ENCODE assay signal across 17 mouse cellular contexts in genomic region chr13:42104371-42104770, GRCm38 (mm10).
"Had no signal": no experiment of that assay in that cellular context is flagged by ENCODE, and none has a peak within 500 bp of the region (broad histone marks: within the 10 kb centered on the region; RNA-seq: fewer than 3 reads in every experiment).

No protein-coding gene starts in this region.

- H3K27me3 ChIP-seq: limb, embryonic 12.5 days; limb, embryonic 15.5 days; lung, embryonic 15.5 days; midbrain, embryonic 13.5 days; neural tube, embryonic 13.5 days had no signal

- H3K36me3 ChIP-seq: limb, embryonic 12.5 days; limb, embryonic 15.5 days; lung, embryonic 15.5 days; midbrain, embryonic 10.5 days; midbrain, embryonic 13.5 days; neural tube, embryonic 13.5 days had no signal

- H3K9me3 ChIP-seq: limb, embryonic 12.5 days; limb, embryonic 15.5 days; lung, embryonic 15.5 days; midbrain, embryonic 10.5 days; midbrain, embryonic 13.5 days; neural tube, embryonic 13.5 days had no signal

- H3K4me3 ChIP-seq: limb, embryonic 12.5 days; limb, embryonic 15.5 days; lung, embryonic 15.5 days; midbrain, embryonic 10.5 days; myocyte had no signal

- H3K9ac ChIP-seq: limb, embryonic 12.5 days; limb, embryonic 15.5 days; liver, embryonic 14.5 days; lung, embryonic 15.5 days had no signal

- ATAC-seq: liver, postnatal 0 days; midbrain, embryonic 13.5 days; midbrain, embryonic 16.5 days had no signal

- H3K27ac ChIP-seq: limb, embryonic 12.5 days; limb, embryonic 15.5 days; liver, embryonic 14.5 days; lung, embryonic 15.5 days; stomach, postnatal 0 days had no signal

- DNase-seq: kidney, adult 18-20 months; kidney, adult 9 months; kidney, postnatal 14 days; left cerebral cortex, postnatal 4 days; liver, postnatal 0 days; lung, postnatal 10 days; lung, postnatal 36 days had no signal
